Mouse (Mus musculus) layer of hippocampus, postnatal 25 days (tissue): ENCODE data around the gene Dscaml1. TPM values are rescaled to one million over a fixed set of nuclear protein-coding genes. Genes with fewer than 3 reads are reported as not detected.

Experiments used
- DNase-seq, 2 experiments: peaks; one replicate each; pipeline ENCODE4 v3.0.0; 2022; ENCODE audit warnings: mixed read lengths in 2 of 2, low spot score in 1 of 2; ENCODE audit errors: extremely low spot score in 1 of 2
- total RNA-seq, 2 experiments: library from RNA; stranded (reverse); gene quantifications; 2 replicates each; pipeline ENCODE4 v1.2.3; 2021

Dscaml1 gene
- total RNA-seq, 2 experiments from 2014 or later, result 74.4 to 96.5 TPM

- no peak for DNase-seq
Measured at GRCm38 (mm10) chr9:45449658-45450057, 23.2 kb downstream of the Dscaml1 start.

- DNase-seq, result no peak
Measured at GRCm38 (mm10) chr9:45451346-45451745, 24.9 kb downstream of the Dscaml1 start.

GRCm38 (mm10) chr9:45454032-45454431, 27.6 kb downstream of the Dscaml1 start:
- DNase-seq, result no peak

DNA sequence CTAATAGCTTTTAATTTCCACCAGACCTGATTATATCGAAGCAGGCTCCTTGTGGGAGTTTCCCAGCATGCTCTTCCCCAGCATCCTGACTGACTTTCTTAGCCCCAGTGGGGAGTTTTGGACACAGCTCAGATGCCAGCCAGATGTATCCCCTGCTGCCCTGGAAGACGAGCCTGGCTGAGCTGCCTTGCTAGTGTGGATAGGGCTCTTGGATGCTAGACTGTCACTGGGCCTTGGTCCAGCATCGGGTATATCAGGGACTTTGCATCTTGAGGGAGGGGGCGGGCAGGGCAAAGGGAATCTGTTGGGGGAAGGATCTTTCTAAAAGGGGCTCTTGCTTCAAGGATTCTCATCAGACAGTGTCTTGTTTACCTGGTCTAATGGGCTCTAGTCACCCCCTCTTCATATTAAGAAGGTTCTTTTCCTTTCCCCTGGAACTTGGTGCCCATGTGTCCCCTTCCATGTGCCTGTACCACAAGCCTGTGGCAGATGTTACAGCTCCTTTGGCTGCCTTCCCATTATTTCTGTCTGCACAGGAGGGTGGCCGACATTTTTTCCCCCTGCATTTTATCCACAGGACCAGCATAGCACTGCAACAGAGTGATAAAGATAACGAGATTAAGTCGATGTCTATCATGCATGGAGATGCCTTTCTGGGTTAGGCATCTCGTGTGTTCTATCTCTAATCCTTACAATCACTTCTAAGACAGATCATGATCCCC, 28.6 kb downstream of the Dscaml1 start:
- no peak for DNase-seq

DNA sequence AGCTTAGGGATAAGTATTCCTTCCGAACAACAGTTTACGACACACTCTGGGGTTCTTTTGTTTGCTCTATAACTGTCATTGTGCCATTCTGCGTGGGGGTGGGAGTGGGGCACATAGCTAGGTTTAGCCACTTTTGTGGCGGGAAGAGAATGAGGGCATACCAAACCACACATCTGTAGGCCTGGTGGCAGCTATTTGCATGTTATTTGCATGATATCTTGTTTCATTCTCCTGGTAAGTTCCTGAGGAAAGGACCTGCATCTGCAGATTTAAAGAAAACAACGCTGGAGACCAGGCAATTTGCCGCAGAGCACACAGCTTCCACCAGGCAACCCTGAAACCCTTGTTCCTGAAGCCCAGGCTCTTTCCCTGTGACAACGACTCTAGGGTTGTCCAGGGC, 30.8 kb downstream of the Dscaml1 start:
- no peak for DNase-seq

GRCm38 (mm10) chr9:45458363-45458762, 31.9 kb downstream of the Dscaml1 start:
- no peak for DNase-seq

DNA sequence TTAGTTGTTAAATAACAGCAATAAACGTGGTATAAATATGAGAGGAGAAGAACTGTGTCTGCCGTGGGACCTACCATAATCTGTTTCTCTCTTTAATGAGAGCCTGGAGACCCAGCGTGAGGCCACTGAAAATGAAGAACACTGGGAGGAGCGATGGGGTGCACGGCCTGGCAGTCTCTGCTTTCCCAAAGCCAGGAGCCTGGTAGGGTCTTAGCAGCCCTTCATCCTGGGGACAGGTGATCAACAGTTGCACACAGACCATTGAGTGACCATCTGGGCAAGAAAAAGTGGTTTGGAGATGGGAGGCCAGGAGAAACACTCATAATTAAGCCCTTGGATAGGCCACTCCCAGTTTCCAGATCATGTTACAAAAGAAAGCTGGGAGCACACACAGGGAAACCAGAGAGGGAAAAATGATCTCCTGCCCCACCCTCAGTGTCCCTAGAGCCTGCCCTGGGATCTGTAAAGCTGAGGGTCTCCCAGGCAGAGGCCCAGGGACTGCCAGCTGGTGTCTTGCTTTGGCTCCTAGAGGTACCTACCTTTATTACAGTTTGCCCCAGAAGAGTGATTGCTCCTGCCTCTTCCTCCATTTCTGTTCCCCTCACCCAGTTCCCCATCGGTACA, 39.1 kb downstream of the Dscaml1 start:
- DNase-seq, result no peak

GRCm38 (mm10) chr9:45468235-45468634, 41.8 kb downstream of the Dscaml1 start:
- DNase-seq, result no peak

DNA sequence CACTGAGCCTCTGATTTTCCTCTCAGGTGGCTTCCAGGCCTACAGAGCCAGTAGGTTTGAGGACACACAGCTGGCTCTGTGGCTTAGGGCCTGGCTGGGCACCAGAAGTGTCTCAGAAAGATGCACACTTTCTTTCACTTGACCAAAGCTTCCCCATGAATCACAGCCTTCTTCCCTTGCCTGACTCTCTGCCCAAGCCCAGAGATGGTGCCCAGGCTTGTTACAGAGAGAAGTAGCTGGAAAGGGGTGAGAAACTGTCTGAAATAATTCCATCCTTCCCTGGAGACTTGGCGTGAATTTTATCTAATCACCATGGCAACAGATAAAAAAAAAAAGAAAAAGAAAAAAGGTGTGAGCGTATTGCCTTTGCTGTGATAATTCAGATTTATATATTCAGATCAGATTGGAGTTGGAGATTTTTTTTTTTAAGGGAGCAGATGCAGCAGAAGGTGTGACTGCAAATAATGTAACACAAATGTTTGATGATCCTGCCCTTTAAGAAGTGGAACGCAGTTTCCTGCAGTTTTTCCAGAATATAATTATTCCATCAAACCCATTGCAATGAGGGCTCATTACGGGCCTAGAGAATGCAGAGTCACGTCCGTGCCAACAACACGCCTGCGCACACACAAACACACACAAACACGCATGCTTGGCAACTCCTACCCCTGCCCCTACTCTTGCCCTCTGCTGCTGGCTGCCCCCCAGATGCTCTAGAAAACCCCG, 44.5 kb downstream of the Dscaml1 start:
- DNase-seq, result no peak

GRCm38 (mm10) chr9:45471691-45472090, 45.3 kb downstream of the Dscaml1 start:
- DNase-seq, result no peak

- DNase-seq, result no peak
Measured at GRCm38 (mm10) chr9:45474874-45475273, 48.4 kb downstream of the Dscaml1 start.

- DNase-seq, result no peak
Measured at GRCm38 (mm10) chr9:45480936-45481335, 54.5 kb downstream of the Dscaml1 start.

DNA sequence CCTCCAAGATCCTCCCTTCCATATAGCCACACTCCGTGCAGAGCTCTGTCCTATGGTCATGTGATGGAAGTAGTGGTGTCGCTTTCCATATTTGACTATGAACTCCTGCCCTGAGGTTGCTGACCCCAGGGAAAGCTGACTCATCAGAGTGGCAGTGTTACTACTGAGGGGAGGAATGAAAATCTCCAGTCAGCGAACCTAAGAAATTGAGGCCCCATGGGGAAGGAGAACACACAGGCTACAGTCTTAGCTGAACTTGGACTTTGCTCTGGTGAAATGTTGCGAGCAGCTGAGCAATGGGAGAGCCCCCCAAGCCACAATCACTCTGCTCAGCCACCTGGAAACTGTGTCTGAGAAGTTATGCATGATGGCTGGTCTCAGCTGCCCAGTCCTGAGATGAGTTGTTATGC, 60.2 kb downstream of the Dscaml1 start:
- no peak for DNase-seq

GRCm38 (mm10) chr9:45487179-45487801, 60.9 kb downstream of the Dscaml1 start:
- DNase-seq, result no peak

DNA sequence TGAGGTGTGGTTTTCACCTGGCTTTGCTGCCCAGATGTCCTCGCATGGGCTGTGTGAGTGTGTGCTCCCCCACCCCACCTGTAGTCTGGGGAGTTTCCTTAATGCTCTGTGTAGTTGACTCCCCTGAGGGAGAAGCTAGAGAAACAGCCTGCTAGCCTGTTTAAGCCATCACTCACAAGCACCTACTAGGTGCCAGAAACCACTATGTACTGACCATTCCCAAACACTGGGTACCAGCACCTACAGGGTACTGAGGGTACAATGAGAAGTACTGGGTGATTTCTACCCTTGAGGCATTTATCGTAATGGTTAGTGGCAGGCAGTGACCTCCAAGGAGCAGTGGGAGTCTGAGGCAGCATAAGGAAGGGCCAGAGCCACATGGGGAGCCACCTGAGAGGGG, 64.5 kb downstream of the Dscaml1 start:
- no peak for DNase-seq

DNA sequence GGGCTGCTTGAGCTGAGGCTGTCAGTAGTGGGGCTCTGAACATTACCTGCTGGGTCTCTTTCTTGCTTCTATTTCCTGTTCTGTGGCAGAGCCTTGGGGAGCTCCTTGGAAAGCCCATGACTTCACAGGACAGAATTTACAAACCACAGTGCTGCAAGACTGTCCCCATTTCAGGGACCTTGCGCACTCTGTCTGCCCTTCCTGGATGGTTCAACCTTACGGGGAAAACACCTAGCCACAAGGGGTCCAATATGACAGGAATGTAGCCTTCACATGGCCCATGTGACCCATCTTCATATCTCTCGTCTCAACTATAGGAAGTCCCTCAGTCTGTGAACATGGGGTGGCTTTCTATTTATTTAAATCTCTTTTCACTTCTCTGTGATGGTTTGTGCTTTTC, 68.5 kb downstream of the Dscaml1 start:
- DNase-seq, result no peak

GRCm38 (mm10) chr9:45496340-45496739, 69.9 kb downstream of the Dscaml1 start:
- DNase-seq, result no peak

GRCm38 (mm10) chr9:45496944-45497343, 70.5 kb downstream of the Dscaml1 start:
- no peak for DNase-seq

DNA sequence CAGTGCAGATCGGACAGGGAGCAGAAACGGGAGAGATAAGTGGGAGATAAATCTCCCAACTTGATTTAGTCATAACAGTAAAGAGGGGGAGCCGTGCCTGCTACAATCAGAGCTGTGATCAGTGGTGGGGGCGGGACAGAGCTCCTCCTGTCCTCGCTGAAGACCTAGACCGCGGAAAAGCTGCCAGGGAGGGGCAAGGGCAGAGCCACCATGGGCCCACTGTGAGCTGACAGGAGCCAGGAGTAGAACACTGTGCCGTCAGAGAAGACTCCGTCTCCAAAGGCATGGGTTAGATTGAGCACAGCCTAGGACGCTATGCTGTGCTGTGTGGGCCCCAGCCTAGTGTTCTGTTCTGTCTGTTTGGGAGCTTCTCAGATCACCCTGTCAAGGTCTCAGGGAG, 72.8 kb downstream of the Dscaml1 start:
- no peak for DNase-seq

DNA sequence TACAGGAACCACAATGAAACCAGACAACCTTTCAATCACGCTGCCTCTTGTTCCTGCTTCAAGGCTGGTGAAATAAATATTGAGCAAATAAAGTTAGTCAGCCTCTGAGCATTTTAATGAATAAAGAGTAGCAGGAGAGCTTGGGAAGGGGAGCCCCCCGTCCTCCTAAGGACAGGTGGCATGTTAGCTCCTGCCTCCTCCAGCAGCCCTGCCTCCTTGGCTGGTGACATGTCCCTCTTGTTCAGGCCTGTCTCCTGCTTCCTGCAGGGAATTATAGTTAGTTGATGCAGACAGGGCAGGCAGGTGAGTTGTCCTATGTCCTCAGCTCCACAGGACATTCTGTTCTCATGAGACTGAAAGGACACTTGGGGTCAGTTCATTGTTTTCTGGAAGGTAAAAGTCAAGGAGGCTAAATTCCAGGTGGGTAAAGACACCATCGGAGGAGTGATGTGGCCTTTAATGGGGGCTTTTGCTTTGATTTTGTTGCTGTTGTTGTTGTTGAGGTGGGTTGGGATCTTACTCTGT, 73.7 kb downstream of the Dscaml1 start:
- no peak for DNase-seq
